Mouse (Mus musculus) gastrocnemius, postnatal 10 days (tissue): Measurements from ENCODE around the gene Nras. TPM values are rescaled to one million over a fixed set of nuclear protein-coding genes. Genes with fewer than 3 reads are reported as not detected.

Experiments
- DNase-seq: peaks from one replicate; pipeline ENCODE4 v3.0.0; 2021; ENCODE audit warnings: mixed read lengths
- total RNA-seq, 2 experiments: library from RNA; stranded (reverse); gene quantifications; 2 replicates each; pipeline ENCODE4 v1.2.3; 2021

Nras gene
- total RNA-seq, 2 experiments from 2014 or later: 94.1 to 96.3 TPM

DNA sequence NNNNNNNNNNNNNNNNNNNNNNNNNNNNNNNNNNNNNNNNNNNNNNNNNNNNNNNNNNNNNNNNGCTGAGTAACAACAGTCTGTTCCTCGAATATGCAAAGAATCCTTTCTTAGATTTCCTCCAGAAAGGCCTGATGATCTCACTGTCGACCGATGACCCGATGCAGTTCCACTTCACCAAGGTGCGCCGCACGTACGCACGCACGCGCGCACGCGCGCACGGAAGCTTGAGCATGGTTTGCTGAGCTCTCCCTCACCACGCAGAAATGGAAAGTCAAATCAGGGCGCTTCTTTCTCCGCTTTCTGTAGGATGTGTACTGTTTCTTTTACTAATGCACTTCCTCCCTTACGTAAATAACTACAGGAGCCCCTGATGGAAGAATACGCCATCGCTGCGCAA is 40.6 kb downstream of the Nras start:
- no peak for DNase-seq

DNA sequence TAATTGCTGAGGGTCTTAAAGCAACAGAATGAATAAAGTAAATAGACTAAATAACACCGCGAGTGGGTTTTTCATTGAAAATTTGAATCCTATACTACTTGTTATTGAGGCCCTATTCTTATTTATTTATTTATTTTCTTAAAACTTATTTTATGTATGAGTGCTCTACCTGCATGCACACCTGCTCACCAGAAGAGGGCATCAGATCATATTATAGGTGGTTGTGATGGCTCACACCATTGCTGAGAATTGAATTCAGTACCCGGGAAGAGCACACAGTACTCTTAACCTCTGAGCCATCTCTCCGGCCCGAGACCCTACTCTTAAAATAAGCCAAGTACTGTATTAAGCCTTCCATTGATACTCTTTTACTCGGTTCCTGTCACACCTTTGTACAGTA is 41.6 kb downstream of the Nras start:
- DNase-seq: no peak

DNA sequence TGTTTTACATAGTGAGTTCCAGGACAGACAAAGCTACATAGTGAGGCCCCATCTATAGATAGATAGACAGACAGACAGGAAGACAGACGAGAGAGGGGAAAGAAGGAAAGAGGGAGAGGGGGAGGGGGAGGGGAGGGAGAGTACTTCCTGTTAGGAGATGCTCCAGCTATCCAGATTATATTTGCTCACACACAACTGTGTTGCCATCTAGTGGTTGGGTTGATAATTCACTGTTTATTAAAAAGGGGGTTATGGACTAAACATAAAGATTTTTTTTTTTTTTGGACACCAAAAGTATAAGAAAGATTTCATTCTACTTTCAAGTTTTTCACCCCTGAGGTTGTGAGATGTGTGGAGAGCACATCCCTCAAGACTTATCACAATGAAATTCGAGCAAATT is 42.6 kb downstream of the Nras start:
- DNase-seq: no peak

DNA sequence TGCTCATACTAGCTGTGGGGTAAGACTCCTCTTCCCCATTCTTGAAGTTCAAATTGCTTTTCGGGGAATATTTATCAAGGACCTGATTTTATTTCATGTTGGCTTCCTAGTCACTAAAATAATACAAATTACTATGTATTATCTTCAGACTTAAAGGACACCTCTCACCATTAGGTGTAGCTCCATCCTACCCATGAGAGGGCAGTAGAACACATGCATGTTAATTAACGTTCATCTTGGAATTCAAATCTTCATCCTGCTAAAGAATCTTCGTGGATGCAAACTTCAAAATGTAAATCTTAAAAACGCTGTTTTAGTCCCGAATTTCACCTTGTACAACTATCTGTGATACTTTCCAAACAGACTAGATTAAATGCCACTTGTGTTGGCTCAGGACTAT is 43.1 kb downstream of the Nras start:
- no peak for DNase-seq

DNA sequence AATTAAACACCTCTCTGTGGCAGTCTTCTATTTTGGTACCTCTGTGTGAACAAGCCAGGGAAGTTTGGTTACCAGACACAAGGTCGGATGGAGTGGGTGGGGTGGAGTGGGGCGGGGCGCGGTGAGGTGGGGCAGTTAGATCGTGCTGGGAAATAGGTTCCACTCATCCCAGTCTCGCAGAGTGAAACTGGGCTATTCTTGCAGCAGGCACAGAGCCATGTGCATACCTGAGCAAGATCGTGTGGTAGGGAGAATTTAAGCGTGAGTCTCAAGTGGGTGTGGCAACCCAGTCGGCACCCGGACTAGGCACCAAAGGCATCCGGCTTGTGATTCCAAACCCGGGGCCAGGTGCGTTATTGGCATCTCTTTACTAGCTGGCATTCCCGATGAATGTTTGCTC is 43.8 kb downstream of the Nras start:
- no peak for DNase-seq

DNA sequence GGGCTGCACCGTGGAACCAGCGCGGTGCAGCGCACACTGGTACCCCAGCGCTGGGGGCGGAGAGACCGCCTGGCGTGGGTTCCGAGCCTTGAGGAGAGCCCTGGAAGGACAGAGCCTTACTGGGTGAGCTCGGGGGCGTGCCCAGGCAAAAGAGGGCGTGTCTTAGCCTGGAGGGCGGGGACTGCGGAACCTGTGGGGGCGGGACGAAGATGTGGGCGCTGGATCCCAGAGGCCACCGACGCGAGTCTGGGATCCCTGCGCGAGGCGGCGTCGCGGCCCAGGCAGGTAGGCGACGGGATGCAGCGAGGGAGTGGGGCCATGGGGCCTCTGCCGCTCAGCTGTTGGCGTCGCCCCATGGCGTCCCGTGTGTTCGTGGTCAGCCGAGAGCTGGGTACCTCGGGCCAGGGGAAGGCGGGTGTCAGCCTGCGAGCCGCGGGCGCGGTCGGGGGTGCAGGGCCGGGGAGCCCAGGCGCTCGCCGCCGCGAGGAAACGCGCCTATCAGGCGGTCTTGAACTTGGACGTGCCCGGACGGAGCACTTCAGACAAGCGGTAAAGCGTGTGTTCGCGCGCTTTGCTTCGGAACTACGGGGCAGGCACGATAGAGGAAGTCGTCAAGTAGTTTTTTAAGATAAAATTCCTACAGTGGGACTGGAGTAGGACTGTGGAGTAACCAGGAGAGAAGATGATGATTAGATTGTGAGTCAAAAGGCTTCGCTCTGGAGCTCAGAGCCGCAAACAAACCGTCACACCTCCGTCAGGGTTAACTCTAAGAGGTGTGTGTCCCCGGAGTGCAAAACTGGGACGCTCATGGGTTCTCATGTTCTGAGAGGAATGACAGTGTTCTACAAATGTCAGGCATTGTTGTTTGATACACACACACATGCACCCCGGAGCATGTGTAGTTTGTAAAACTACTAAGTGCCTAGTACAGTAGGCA is 44.6 kb downstream of the Nras start, which contains the start of gene Dennd2c:
Gene Dennd2c, plus strand, starts transcription at position 151 of the 937 bp plus-strand sequence.
- peak; percentile 97 for DNase-seq

DNA sequence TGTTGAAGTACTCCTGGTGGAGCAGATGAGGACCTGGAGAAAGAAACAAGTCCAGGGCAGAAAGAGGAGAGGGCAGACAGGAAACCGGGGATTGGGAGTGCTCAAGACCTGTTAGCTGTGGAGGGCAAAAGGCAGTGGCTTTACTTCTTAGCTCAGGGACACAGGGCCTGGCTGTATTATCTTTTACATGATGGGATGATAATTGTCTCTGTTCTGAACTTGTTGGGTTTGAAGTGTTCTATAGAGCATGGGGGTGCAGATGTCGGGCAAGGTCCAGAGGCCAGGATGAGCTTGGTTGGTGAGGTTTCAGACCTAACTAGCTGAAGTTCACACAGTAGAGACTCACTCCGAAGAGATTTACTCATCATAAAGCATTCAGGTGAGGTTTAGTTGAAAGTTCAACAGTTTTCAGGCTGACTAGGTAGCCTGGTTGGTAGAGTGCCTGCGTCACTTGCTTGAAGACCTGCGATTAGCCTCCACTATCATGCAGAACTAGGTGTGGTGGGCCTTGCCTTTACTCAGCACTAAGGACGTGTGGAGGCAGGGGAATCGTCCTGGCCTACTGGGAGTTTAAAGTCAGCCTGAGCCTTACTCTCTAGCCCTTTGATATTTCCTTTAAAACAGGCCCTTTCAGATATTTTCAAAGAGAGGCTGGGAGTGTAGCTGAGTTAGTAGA is 49.6 kb downstream of the Nras start:
- no peak for DNase-seq

DNA sequence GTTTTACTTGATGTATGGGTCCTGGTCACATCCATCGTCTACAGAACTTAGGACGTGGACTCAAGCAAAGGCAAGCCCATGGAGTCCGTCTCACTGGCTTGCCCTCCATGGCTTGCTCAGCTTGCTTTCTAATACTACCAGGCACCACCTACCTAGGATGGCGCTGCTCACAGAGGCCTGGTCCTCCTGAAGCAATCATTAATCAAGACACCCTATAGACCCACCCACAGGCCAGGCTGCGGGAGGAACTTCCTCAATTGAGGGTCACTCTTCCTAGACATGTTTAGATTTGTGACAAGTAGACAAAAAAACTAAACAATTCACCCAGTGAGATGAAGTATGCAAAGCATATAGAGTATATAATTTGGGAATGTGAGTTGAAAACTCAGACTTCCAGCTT is 54.1 kb downstream of the Nras start:
- DNase-seq: no peak

Other genes starting within 250 kb of the Nras start
- under 1 TPM in 1 of 2 experiments, not detected in 1; 0.14 TPM for gene Sycp1, start 122.2 kb upstream of the Nras start, total RNA-seq
- gene Nr1h5, start 94.2 kb upstream of the Nras start, total RNA-seq: not detected
- 10 to 100 TPM; 82.6 to 88.0 TPM for gene Sike1, start 62.6 kb upstream of the Nras start, total RNA-seq
- gene Csde1, start 37.9 kb upstream of the Nras start, total RNA-seq: 100 to 1,000 TPM; 466 to 483 TPM
- gene Ampd1, start 15.7 kb downstream of the Nras start, total RNA-seq: 100 to 1,000 TPM; 548 to 639 TPM
- gene Dennd2c, start 44.3 kb downstream of the Nras start, total RNA-seq: 1 to 10 TPM; 5.9 to 8.6 TPM
- gene Bcas2, start 113.4 kb downstream of the Nras start, total RNA-seq: 10 to 100 TPM; 53.5 to 55.6 TPM
- gene Trim33, start 221.0 kb downstream of the Nras start, total RNA-seq: 10 to 100 TPM; 13.9 to 18.0 TPM